Mouse (Mus musculus): ENCODE results near the gene Aff3.

Gene Aff3

GRCm38 (mm10) chr1:38392928-38393327 is 271.8 kb downstream of the Aff3 start:
- 32% methylated on average over 2 of the region's 2 CpGs for WGBS

GRCm38 (mm10) chr1:38390886-38391249 is 273.9 kb downstream of the Aff3 start:
- WGBS, result 53% methylated on average over 7 of the region's 7 CpGs

GRCm38 (mm10) chr1:38390235-38390885 is 274.4 kb downstream of the Aff3 start:
- WGBS, result 77% methylated on average over 17 of the region's 17 CpGs

DNA sequence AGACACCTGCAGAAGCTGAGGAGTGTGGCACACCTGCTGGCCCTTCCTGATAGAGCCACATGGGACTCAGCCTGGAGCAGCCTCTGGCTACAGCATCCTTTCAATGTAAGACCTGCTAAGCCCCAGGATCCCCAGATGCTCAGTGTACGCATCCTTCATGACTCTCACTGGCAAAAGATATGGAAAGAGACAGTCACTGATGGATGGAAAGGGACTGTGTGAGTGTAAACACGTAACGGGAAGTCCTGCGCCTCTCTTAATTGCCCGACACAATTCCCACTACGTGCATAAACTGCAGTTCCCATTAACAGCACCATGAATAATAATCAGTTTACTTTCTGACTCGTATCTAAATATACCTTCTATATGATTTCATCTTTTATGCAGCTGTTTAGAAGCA is 275.2 kb downstream of the Aff3 start:
- 86% methylated on average over 7 of the region's 7 CpGs for WGBS

GRCm38 (mm10) chr1:38388466-38388865 is 276.3 kb downstream of the Aff3 start:
- 65% methylated on average over 3 of the region's 3 CpGs for WGBS

DNA sequence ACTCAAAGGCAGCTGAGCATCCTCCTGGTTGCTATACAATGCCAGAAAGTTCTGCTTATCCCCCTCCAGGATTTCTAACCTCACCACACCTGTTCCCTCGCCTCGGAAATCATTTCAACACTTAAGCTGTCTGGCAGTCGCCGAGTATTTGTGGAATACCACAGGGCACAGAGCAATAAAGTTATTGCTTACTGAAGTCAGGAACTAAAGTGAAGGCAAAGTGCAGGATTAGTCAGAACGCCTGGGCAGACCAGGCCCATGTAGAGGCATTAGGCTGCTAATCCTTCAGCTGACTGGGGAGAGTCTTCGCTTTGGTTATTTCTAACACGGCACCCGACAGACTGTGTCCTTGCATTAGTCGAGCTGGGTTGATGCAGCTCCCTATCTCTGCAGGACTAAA is 277.3 kb downstream of the Aff3 start:
- 90% methylated on average over 9 of the region's 9 CpGs for WGBS

GRCm38 (mm10) chr1:38384457-38385121 is 280.2 kb downstream of the Aff3 start:
- WGBS, result 35% methylated on average over 16 of the region's 16 CpGs

DNA sequence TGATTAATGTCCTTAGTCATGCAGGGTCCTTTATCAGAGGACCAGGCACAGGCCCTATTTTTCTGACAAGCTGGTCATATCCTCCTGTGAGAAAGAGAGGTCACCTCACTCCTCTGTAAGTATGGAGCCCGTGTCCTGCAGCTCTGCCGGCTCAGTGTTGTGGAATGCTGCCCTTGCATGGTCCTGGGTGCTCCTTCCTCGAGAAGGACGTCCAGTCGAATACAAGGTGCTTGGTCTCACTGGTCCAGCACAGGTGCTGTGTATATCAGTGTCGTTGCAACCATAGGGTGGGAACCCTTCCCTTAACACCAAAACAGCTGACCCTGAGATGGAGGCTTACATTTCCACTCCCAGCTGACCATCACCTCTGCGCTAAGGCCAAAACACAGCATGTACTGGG is 280.7 kb downstream of the Aff3 start:
- 91% methylated on average over 7 of the region's 7 CpGs for WGBS

DNA sequence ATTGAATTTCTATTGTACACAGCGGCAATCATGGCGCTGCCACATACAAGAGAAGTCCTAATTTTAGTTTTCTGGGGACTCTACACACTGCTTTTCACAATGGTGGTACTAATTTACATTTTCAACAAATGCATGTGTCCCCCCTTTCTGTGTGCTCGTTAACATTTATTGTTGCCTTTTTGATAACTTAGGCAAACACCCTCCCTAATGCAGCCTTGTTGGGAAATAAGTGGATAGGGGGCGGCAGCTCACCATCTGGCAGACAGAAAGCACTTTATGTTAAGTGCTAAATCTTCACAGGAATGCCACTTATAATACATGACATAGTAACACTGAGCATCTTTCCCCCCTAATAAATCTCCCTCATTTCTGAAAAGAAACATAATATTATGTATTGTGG is 282.1 kb downstream of the Aff3 start:
- 60% methylated on average over 4 of the region's 4 CpGs for WGBS

DNA sequence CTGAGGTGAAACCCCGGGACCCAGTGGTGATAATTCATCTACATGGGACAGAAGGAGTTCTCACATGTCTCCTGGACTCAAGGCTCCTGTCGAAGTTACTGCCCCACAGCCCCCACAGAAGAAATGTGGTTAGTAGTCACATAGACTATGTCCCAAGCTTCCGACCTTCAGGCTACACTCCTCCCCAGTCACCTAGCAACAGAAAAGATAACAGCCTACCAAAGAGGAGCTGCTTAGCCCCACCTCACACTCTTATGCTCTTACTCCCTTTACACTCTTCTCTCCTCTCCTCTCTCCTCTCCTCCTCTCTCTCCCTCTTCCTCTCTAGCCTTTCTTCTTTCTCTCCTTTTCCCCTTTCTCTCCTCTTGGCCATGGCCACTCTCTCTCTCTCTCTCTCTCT is 286.8 kb downstream of the Aff3 start:
- WGBS, result 89% methylated on average over 3 of the region's 3 CpGs

- WGBS, result 40% methylated on average over 8 of the region's 8 CpGs
Measured at GRCm38 (mm10) chr1:38369166-38369565, 295.6 kb downstream of the Aff3 start.

- 65% methylated on average over 6 of the region's 6 CpGs for WGBS
Measured at GRCm38 (mm10) chr1:38368081-38368689, 296.6 kb downstream of the Aff3 start.

DNA sequence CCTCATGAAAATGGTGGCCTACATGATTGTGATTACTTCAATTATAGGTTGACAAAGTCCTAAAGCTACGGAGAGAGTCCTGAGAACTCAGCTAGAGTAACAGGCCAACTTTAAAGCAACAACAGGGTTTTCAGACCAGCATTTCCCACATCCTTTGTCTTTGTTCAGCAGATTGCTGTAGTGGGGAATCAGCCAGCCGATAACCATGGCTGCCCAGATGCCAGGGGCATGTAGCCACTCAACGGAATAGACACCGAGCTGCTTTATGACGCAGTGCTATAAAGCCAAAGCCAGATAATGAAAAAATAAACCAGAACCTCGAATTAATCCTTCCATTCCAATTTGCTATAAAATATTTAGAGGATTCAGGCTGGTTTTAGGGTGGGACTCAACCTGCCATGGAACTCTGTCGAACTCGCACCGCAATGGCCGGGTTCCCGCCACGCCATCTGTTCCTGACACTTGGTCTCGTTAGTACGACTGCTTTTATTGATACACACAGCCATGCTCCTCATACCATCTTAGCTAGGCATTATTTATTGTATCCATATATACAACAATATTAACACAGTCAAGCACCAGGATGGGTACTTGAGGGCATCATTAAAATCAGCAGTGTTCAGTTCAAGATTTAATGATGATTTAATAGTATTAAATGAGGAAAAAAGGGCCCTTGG is 297.2 kb downstream of the Aff3 start:
- 90% methylated on average over 14 of the region's 14 CpGs for WGBS

DNA sequence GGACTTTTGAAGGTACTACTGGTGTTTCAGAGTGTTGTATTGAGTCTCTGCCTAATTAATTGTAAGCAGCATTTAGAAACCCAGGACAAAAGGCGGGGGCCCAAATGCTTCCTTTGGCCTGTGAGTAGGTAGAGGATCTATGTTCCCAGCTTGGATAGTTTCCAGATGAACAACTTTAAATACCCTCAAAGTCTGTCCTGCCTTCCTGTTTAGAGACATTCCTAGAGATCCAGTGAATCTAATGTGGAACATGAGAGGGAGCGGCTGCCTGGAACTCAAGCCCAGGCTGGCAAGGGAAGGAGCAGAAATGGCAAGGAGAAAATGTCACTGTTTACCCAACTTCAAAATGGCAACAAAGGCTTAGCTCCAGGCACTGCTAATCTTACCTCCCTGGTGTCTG is 300.9 kb downstream of the Aff3 start:
- WGBS, result 75% methylated on average over 2 of the region's 2 CpGs

GRCm38 (mm10) chr1:38362275-38362674 is 302.5 kb downstream of the Aff3 start:
- WGBS, result 70% methylated on average over 3 of the region's 3 CpGs

DNA sequence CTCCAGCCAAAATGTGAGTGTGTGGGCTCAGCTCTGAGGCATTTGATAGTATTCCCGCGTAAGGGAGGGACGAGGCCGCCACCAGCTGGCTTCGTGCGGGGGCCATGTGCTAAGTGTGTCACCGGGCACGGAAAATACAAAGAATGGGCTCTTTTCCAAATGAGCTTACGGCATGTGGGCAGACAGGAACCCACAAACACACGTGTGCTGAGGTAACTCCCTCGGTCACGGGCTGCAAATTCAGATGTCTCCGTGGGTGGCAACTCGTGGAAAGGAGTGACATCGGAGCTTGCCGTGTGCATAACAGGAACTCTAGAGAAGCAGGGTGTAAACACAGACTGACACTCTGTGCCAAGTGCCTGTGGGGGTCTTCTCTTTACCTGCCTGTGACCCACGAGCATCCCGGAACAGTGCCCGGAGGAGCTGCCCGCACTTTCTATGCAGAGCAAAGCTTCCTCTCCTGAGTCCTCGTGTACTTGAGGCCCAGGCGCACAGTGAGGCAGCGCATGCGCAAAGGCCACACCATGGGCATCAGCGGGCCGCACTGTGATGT is 305.9 kb downstream of the Aff3 start:
- WGBS, result 52% methylated on average over 26 of the region's 26 CpGs

DNA sequence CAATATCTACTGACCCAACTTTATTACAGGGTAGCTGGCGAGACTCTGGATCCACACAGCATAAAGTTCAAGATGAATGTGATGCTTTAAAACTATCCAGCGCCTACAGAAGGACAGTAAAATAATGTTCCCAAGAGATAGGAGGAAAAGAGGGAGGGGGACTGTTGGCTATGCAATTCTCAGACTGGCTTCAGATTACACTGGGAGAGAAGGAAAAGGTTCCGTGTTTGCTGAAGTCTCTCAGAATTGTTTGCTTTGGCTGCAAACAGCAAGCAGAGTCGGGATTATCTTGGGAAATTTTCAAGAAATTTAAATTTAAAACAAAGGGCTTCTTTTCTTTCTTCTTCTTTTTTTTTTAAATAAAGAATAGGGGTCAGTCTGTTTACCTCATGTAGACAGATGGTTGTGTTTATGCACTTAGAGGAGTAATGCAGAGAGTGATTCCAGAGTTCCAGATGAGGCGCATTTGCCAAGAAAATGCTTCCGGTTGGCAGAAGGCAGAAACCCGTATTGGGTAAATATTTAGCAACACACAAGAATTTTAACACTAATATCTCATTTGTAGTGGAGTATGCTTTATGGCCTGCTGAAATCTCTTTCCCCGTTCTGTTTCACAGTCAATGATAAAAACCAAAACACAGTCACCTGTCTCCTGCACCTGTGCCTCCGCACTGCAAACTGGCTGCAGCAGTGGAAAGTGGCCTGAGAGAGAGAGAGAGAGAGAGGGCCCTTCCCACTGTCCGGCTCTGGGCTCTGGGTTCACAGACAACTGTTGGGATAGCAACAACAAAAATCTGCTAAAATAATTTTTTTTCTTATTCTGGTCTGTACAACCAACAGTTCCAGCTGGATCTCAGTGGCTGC is 306.6 kb downstream of the Aff3 start:
- WGBS, result 53% methylated on average over 10 of the region's 10 CpGs

DNA sequence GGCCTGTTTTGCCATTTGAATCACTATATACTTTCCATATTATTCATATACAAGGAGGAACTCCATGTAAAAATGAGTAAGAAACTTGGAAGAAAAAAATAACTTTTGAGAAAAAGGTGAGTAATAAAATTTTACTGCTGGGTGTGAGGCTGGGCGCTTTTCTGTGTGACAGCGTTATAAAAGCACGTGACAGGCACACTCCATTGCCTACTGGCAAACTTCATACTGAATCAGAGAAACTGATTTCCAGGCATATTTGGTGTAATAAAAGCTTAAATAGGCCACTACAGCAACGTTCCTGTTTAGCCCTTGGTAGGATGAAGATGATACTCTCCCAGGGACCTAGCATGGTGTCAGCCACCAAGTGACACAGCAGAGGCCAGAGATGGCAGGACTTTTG is 310.2 kb downstream of the Aff3 start:
- 80% methylated on average over 4 of the region's 4 CpGs for WGBS

DNA sequence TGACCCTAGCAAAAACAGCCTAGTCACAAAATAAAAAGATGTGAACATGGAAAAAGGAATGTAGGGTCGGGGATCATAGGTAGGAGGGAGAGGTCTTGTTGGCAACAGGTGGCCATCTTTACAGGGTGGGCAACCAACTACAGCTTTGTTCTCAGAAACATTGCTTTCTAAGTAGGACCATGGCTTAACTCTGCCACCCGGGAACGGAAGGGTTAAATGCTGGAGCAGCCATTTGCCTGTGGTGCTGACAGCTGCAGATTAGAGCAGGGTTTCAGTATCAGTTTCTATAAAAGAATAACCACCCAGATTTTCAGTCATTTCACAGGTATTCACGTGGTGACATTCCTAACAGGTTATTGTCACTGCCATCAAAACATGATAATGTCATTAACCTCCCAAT is 317.4 kb downstream of the Aff3 start:
- 83% methylated on average over 4 of the region's 4 CpGs for WGBS

DNA sequence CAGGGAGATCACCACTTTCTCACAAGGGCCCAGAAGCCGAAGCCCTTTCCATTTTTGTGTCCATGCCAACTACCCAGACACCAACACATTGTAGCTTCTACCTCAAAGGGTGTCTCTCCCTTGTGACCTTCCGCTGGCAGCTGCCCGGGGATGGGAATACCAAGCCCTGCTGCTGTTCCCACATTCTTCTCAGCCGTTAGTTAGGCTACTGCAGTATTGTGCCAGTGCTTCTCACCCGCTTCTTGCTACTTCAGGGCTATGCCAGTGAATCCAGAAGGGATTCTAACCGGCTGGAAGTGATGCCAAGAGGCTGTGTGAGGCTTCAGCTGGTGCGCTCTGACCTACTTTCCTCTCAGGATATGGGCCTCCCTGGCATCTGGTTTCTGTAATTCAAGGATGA is 330.5 kb downstream of the Aff3 start:
- WGBS, result 29% methylated on average over 7 of the region's 7 CpGs

- WGBS, result 42% methylated on average over 5 of the region's 5 CpGs
Measured at GRCm38 (mm10) chr1:38332919-38333318, 331.8 kb downstream of the Aff3 start.

- 53% methylated on average over 5 of the region's 5 CpGs for WGBS
Measured at GRCm38 (mm10) chr1:38324206-38324605, 340.5 kb downstream of the Aff3 start.

All from cerebral cortex, adult 2 months (tissue).